Mouse (Mus musculus): ENCODE results near the gene Rdh16f1.

DNA sequence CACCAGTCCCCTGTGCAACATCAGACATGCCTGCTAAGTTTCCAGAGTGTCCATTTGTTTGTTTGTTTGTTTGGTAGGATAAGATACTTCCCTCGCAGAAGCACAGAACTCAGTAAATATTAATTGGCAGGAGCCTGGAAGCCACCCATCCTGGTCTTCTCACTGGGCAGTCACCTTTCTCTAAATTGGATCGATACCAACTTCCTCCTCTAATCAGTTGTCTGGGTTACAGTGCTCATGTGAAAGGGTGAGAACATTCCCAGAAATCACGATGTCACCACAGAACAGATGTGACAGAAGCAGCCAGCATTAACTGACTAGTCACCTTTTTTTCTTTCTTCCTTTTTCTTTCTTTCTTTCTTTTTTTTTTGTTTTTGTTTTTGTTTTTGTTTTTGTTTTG lies 4.3 kb upstream of the Rdh16f1 start:
- TF ChIP-seq POLR2A (IDR thresholded peaks at IDR 0.05; ENCODE audit: control insufficient read depth, low read depth, low read length) (no peak), CTCF (IDR thresholded peaks at IDR 0.05; ENCODE audit: control insufficient read depth, insufficient read depth, insufficient replicate concordance, low read depth, low read length) (no peak)

All from testis, adult 2 months (tissue).